Mouse (Mus musculus): ENCODE measurements around the gene Agbl5. TPM values are rescaled to one million over a fixed set of nuclear protein-coding genes. Genes with fewer than 3 reads are reported as not detected.

Agbl5 gene
- polyA plus RNA-seq, 1 experiment from 2014 or later, result 25.3 TPM

GRCm38 (mm10) chr5:30864322-30864721, 24.2 kb upstream of the Agbl5 start:
- ATAC-seq (ENCODE audit: insufficient read depth, low FRiP score, low TSS enrichment), result no peak

GRCm38 (mm10) chr5:30866871-30867270, 21.6 kb upstream of the Agbl5 start:
- no peak overlapping the region for H3K27ac ChIP-seq (ENCODE audit: low read depth, low read length)
- H3K4me3 ChIP-seq (ENCODE audit: low read depth, low read length), result no peak overlapping the region
- no peak overlapping the region for H3K9ac ChIP-seq (ENCODE audit: low read length)
- WGBS, result 92% methylated on average over 3 of the region's 3 CpGs
- H3K4me1 ChIP-seq (ENCODE audit: control insufficient read depth, insufficient read depth, low read length), result peaks cover 11% of the 10 kb centered on the region; the same call in 1 of the 2 replicates
- no peak for ATAC-seq (ENCODE audit: insufficient read depth, low FRiP score, low TSS enrichment)
- no peak for DNase-seq (ENCODE audit: low spot score)
- no peak overlapping the region for H3K4me2 ChIP-seq (ENCODE audit: low read depth)
- H3K36me3 ChIP-seq (ENCODE audit: control insufficient read depth, insufficient read depth, low read length), result peaks cover 3% of the 10 kb centered on the region; the same call in 1 of the 2 replicates
- H3K27me3 ChIP-seq (ENCODE audit: control insufficient read depth, insufficient read depth, low read length), result no peaks in the 10 kb centered on the region
- no peaks in the 10 kb centered on the region for H3K9me3 ChIP-seq (ENCODE audit: control insufficient read depth, low read length)

More at GRCm38 (mm10) chr5:30864322-30864721, 24.2 kb upstream of the Agbl5 start:
- no peak for DNase-seq (ENCODE audit: low spot score)
- no peak overlapping the region for H3K27ac ChIP-seq (ENCODE audit: low read depth, low read length)
- H3K9me3 ChIP-seq (ENCODE audit: control insufficient read depth, low read length), result no peaks in the 10 kb centered on the region
- H3K9ac ChIP-seq (ENCODE audit: low read length), result no peak overlapping the region
- H3K4me3 ChIP-seq (ENCODE audit: low read depth, low read length), result no peak overlapping the region
- no peaks in the 10 kb centered on the region; the same call in 1 of the 2 replicates for H3K36me3 ChIP-seq (ENCODE audit: control insufficient read depth, insufficient read depth, low read length)
- 51% methylated on average over 15 of the region's 15 CpGs for WGBS
- no peaks in the 10 kb centered on the region for H3K27me3 ChIP-seq (ENCODE audit: control insufficient read depth, insufficient read depth, low read length)
- no peak overlapping the region for H3K4me2 ChIP-seq (ENCODE audit: low read depth)
- peaks cover 3% of the 10 kb centered on the region; the same call in 1 of the 2 replicates for H3K4me1 ChIP-seq (ENCODE audit: control insufficient read depth, insufficient read depth, low read length)

- H3K27me3 ChIP-seq (ENCODE audit: control insufficient read depth, insufficient read depth, low read length), result no peaks in the 10 kb centered on the region
- 93% methylated on average over 3 of the region's 3 CpGs for WGBS
- ATAC-seq (ENCODE audit: insufficient read depth, low FRiP score, low TSS enrichment), result no peak
- no peak within 1 kb of the TSS for H3K9ac ChIP-seq (ENCODE audit: low read length)
- peaks cover 11% of the 10 kb centered on the region; the same call in 1 of the 2 replicates for H3K4me1 ChIP-seq (ENCODE audit: control insufficient read depth, insufficient read depth, low read length)
- no peak within 1 kb of the TSS for H3K4me3 ChIP-seq (ENCODE audit: low read depth, low read length)
- no peaks in the 10 kb centered on the region for H3K9me3 ChIP-seq (ENCODE audit: control insufficient read depth, low read length)
- DNase-seq (ENCODE audit: low spot score), result no peak
- no peak within 1 kb of the TSS for H3K27ac ChIP-seq (ENCODE audit: low read depth, low read length)
- H3K4me2 ChIP-seq (ENCODE audit: low read depth), result no peak within 1 kb of the TSS
- peaks cover 9% of the 10 kb centered on the region for H3K36me3 ChIP-seq (ENCODE audit: control insufficient read depth, insufficient read depth, low read length)
These were observed 20.8 kb upstream of the Agbl5 start, which contains the start of gene Tmem214 for GRCm38 (mm10) chr5:30867712-30868111. Tmem214 (plus strand) TSS chr5:30868012.

DNA sequence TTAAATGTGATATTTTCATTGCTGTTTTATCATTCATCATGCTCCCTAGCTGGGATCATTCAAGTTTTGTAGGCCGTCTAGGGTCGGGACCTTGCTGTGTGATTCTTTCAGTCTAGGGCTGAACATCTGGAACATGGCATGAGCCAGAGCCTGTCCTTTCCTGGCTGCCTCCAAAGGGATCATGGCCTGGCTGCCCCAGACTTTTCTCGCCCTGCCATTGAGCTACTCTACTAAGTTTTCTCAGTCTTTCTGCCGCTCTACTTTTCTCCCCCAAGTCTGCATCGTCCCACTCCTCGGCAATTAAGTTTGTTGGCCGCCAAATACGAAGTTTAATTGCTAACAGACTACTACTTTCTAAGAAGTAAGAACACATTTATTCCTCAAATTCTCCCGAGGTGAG, 19.5 kb upstream of the Agbl5 start:
- Histone ChIP-seq H3K4me3 (ENCODE audit: low read depth, low read length) (peak overlapping the region; percentile 91), H3K9me3 (ENCODE audit: control insufficient read depth, low read length) (no peaks in the 10 kb centered on the region), H3K27ac (ENCODE audit: low read depth, low read length) (no peak overlapping the region), H3K4me2 (ENCODE audit: low read depth) (peak overlapping the region; percentile 84), H3K36me3 (ENCODE audit: control insufficient read depth, insufficient read depth, low read length) (peaks cover 11% of the 10 kb centered on the region), H3K27me3 (ENCODE audit: control insufficient read depth, insufficient read depth, low read length) (no peaks in the 10 kb centered on the region), H3K4me1 (ENCODE audit: control insufficient read depth, insufficient read depth, low read length) (peaks cover 11% of the 10 kb centered on the region; the same call in 1 of the 2 replicates), H3K9ac (ENCODE audit: low read length) (peak overlapping the region; percentile 84)
- ATAC-seq (ENCODE audit: insufficient read depth, low FRiP score, low TSS enrichment) (0 out of 2 replicates have a peak, but pooled peaks have one; percentile 28), DNase-seq (ENCODE audit: low spot score) (peak; percentile 18)
- 20% methylated on average over 9 of the region's 9 CpGs for WGBS

DNA sequence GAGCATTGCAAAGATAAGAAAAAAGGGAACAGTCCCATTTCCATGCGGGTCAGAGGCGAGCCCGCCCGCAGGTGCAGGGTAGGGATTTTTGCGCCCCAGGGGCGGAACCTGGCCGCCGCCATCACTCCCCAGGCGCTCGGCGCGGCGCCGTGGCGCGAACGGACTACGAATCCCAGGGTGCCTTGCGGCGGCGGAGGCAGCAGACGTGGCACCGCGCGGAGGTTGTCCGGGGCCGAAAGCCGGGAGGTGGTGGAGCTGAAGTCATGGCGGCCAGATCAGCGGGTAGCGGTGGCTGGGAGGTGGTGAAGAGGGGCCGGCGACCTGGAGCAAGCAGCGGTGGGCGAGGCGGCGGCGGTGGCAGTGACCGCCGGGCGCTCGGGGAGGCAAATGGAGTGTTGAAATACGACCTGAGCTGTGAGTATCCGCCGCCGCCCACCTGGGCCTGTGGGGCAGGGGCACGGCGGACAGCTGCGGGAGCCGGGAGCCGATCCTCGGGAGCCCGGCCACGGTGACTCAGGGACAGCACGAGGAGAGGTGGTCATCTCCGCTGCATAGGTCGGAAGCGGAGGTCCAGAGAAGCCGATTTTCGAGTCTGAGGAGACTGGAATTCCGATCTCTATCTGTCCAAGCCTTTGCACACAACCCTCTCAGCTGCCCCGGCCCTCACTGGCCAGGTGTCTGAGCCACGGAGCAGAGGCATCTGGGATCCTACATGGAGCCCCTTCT, 18.9 kb upstream of the Agbl5 start:
- ATAC-seq (ENCODE audit: insufficient read depth, low FRiP score, low TSS enrichment), result peak; percentile 93
- peak overlapping the region; percentile 84 for H3K4me2 ChIP-seq (ENCODE audit: low read depth)
- no peaks in the 10 kb centered on the region for H3K9me3 ChIP-seq (ENCODE audit: control insufficient read depth, low read length)
- no peak overlapping the region for H3K27ac ChIP-seq (ENCODE audit: low read depth, low read length)
- H3K27me3 ChIP-seq (ENCODE audit: control insufficient read depth, insufficient read depth, low read length), result no peaks in the 10 kb centered on the region
- H3K9ac ChIP-seq (ENCODE audit: low read length), result peak overlapping the region; percentile 84
- under 1% methylated on average over 63 of the region's 63 CpGs for WGBS
- H3K4me1 ChIP-seq (ENCODE audit: control insufficient read depth, insufficient read depth, low read length), result peaks cover 11% of the 10 kb centered on the region; the same call in 1 of the 2 replicates
- H3K4me3 ChIP-seq (ENCODE audit: low read depth, low read length), result peak overlapping the region; percentile 91
- DNase-seq (ENCODE audit: low spot score), result peak; percentile 91
- H3K36me3 ChIP-seq (ENCODE audit: control insufficient read depth, insufficient read depth, low read length), result peaks cover 11% of the 10 kb centered on the region

DNA sequence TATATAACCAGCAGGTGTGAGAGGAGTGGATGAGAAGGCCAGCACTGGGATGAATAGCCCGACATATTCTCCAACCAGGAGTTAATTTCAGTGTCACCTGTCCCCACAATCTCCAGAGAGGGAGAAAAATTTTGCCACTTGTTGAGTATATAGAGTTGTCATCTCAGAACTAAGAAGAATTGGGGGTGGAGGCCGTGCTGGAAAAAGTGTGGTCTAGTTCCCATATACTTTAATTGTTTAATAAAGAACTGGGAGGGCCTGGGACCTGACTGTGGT, 18.4 kb upstream of the Agbl5 start:
- peak overlapping the region; percentile 91 for H3K4me3 ChIP-seq (ENCODE audit: low read depth, low read length)
- no peaks in the 10 kb centered on the region for H3K27me3 ChIP-seq (ENCODE audit: control insufficient read depth, insufficient read depth, low read length)
- no peak for DNase-seq (ENCODE audit: low spot score)
- ATAC-seq (ENCODE audit: insufficient read depth, low FRiP score, low TSS enrichment), result no peak
- 30% methylated on average over 2 of the region's 2 CpGs for WGBS
- H3K4me2 ChIP-seq (ENCODE audit: low read depth), result peak overlapping the region; percentile 84
- peaks cover 13% of the 10 kb centered on the region for H3K36me3 ChIP-seq (ENCODE audit: control insufficient read depth, insufficient read depth, low read length)
- peak overlapping the region; percentile 84 for H3K9ac ChIP-seq (ENCODE audit: low read length)
- H3K9me3 ChIP-seq (ENCODE audit: control insufficient read depth, low read length), result no peaks in the 10 kb centered on the region
- H3K27ac ChIP-seq (ENCODE audit: low read depth, low read length), result no peak overlapping the region
- H3K4me1 ChIP-seq (ENCODE audit: control insufficient read depth, insufficient read depth, low read length), result peaks cover 11% of the 10 kb centered on the region; the same call in 1 of the 2 replicates

DNA sequence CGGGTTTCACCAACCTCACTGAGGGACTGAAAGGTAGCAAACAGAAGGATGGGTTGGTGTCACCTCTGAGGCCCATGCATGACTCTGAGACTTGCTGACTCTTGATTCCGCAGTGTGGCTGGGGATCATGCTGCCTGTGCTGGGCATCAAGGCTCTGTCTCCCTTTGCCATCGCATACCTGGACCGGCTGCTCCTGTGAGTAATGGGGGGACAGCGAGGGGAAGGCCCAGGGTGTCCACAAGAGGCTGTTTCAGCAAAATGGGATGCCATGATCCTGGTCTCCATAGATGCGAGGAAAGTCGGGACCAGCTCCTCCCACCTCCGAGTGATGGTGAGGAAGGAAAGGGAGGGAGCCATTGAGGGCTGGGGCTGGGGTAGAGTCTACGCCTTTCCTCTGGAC, 15.9 kb upstream of the Agbl5 start:
- Histone ChIP-seq H3K4me3 (ENCODE audit: low read depth, low read length) (no peak overlapping the region), H3K27ac (ENCODE audit: low read depth, low read length) (no peak overlapping the region), H3K36me3 (ENCODE audit: control insufficient read depth, insufficient read depth, low read length) (peaks cover 27% of the 10 kb centered on the region), H3K9me3 (ENCODE audit: control insufficient read depth, low read length) (no peaks in the 10 kb centered on the region), H3K9ac (ENCODE audit: low read length) (no peak overlapping the region), H3K4me2 (ENCODE audit: low read depth) (no peak overlapping the region), H3K27me3 (ENCODE audit: control insufficient read depth, insufficient read depth, low read length) (no peaks in the 10 kb centered on the region), H3K4me1 (ENCODE audit: control insufficient read depth, insufficient read depth, low read length) (peaks cover 11% of the 10 kb centered on the region; the same call in 1 of the 2 replicates)
- ATAC-seq (ENCODE audit: insufficient read depth, low FRiP score, low TSS enrichment) (no peak), DNase-seq (ENCODE audit: low spot score) (no peak)
- WGBS, result 97% methylated on average over 9 of the region's 9 CpGs

- H3K4me2 ChIP-seq (ENCODE audit: low read depth), result no peak overlapping the region
- peaks cover 27% of the 10 kb centered on the region for H3K36me3 ChIP-seq (ENCODE audit: control insufficient read depth, insufficient read depth, low read length)
- H3K9me3 ChIP-seq (ENCODE audit: control insufficient read depth, low read length), result no peaks in the 10 kb centered on the region
- WGBS, result 94% methylated on average over 7 of the region's 7 CpGs
- DNase-seq (ENCODE audit: low spot score), result no peak
- no peak overlapping the region for H3K27ac ChIP-seq (ENCODE audit: low read depth, low read length)
- H3K4me3 ChIP-seq (ENCODE audit: low read depth, low read length), result no peak overlapping the region
- no peak overlapping the region for H3K9ac ChIP-seq (ENCODE audit: low read length)
- peaks cover 9% of the 10 kb centered on the region; the same call in 1 of the 2 replicates for H3K4me1 ChIP-seq (ENCODE audit: control insufficient read depth, insufficient read depth, low read length)
- no peak for ATAC-seq (ENCODE audit: insufficient read depth, low FRiP score, low TSS enrichment)
- H3K27me3 ChIP-seq (ENCODE audit: control insufficient read depth, insufficient read depth, low read length), result no peaks in the 10 kb centered on the region
These were observed 14.1 kb upstream of the Agbl5 start for GRCm38 (mm10) chr5:30874365-30874764.

GRCm38 (mm10) chr5:30878616-30879015, 9.9 kb upstream of the Agbl5 start:
- no peak for ATAC-seq (ENCODE audit: insufficient read depth, low FRiP score, low TSS enrichment)
- Histone ChIP-seq H3K9ac (ENCODE audit: low read length) (no peak overlapping the region), H3K27ac (ENCODE audit: low read depth, low read length) (no peak overlapping the region), H3K4me2 (ENCODE audit: low read depth) (no peak overlapping the region), H3K27me3 (ENCODE audit: control insufficient read depth, insufficient read depth, low read length) (no peaks in the 10 kb centered on the region), H3K36me3 (ENCODE audit: control insufficient read depth, insufficient read depth, low read length) (peaks cover 15% of the 10 kb centered on the region), H3K4me3 (ENCODE audit: low read depth, low read length) (no peak overlapping the region), H3K4me1 (ENCODE audit: control insufficient read depth, insufficient read depth, low read length) (no peaks in the 10 kb centered on the region), H3K9me3 (ENCODE audit: control insufficient read depth, low read length) (no peaks in the 10 kb centered on the region)
- no peak for DNase-seq (ENCODE audit: low spot score)
- 58% methylated on average over 6 of the region's 6 CpGs for WGBS
